Mouse (Mus musculus) CH12.LX (cell line): Measurements from ENCODE around the gene Tecrl.

ENCODE experiments used
- MAX ChIP-seq: IDR thresholded peaks from 2 replicates; pipeline ENCODE4 v1.6.1; 2011; ENCODE audit warnings: low read length, improper control_type of control experiment
- TCF12 ChIP-seq: IDR thresholded peaks from 2 replicates; pipeline ENCODE4 v1.6.1; 2014; ENCODE audit warnings: low read depth, mild to moderate bottlenecking, inconsistent platforms, low read length, improper control_type of control experiment

DNA sequence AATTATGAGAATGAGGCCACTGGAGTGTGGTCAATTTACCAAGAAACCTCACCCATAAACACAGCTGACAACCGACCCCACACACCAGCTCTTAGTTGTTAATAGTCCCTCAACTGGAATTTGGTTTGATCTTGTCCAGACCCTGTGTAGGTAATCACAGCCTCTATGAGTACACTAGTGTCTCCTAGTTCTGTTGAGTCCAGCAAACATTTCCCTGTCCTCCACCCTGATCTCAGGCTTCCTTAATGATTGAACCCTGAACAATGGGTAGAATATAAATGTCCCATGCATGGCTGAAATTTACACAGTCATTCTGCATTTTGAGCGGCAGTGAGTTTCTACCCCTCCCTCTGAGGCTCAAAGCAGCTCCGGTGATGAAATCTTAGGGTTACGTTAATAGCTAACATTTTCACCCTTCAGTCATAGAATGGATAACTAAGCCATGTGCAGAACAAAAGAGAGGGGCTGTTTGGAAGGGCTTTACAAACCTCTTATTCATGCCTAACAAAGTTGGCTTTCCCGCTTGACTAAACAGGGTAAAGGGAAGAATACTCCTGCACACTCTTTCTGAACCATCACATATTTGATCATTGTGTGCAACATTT is 116.0 kb downstream of the Tecrl start:
- no peak for TF ChIP-seq MAX
- TF ChIP-seq TCF12: no peak
